Mouse (Mus musculus): ENCODE measurements around the gene Olfr652. TPM values are rescaled to one million over a fixed set of nuclear protein-coding genes. Genes with fewer than 3 reads are reported as not detected.

Gene Olfr652
- not detected in 2 replicates for polyA plus RNA-seq (2012; rRNA removed)

GRCm38 (mm10) chr7:104560601-104561000 is at the start of gene Olfr652:
Gene Olfr652 (plus strand): TSS chr7:104560901.

GRCm38 (mm10) chr7:104549833-104550232 is 10.9 kb upstream of the Olfr652 start, which contains the start of gene Olfr651:
Gene Olfr651 (plus strand): TSS chr7:104550133.

GRCm38 (mm10) chr7:104577014-104577413 is 16.3 kb downstream of the Olfr652 start, which contains the start of gene Olfr653:
Gene Olfr653 (plus strand): TSS chr7:104577314.

GRCm38 (mm10) chr7:104586725-104587124 is 26.0 kb downstream of the Olfr652 start, which contains the start of gene Olfr654:
Gene Olfr654 (plus strand): TSS chr7:104587025.

GRCm38 (mm10) chr7:104601679-104602078 is 41.0 kb downstream of the Olfr652 start, which contains the start of gene Olfr655:
Gene Olfr655 (minus strand): TSS chr7:104601779.

GRCm38 (mm10) chr7:104613655-104614054 is 53.0 kb downstream of the Olfr652 start, which contains the start of gene Olfr656:
Gene Olfr656 (plus strand): TSS chr7:104613955.

Other genes starting within 250 kb of the Olfr652 start
- 1.9 and 2.0 TPM in 2 replicates for gene Trim12a, start 245.4 kb upstream of the Olfr652 start, polyA plus RNA-seq (2012; rRNA removed)
- gene Trim34b, start 231.4 kb upstream of the Olfr652 start, polyA plus RNA-seq (2012; rRNA removed) = 1.7 and 2.0 TPM in 2 replicates
- gene Trim12c, start 207.5 kb upstream of the Olfr652 start, polyA plus RNA-seq (2012; rRNA removed) = 1.9 and 2.0 TPM in 2 replicates
- gene Trim30b, start 191.0 kb upstream of the Olfr652 start, polyA plus RNA-seq (2012; rRNA removed) = 0.02 and 0.03 TPM in 2 replicates
- not detected in 2 replicates for gene Trim30c, start 160.1 kb upstream of the Olfr652 start, polyA plus RNA-seq (2012; rRNA removed)
- gene Trim30a, start 95.7 kb upstream of the Olfr652 start, polyA plus RNA-seq (2012; rRNA removed) = 1.5 and 2.3 TPM in 2 replicates
- 1.5 and 2.5 TPM in 2 replicates for gene Trim30d, start 53.1 kb upstream of the Olfr652 start, polyA plus RNA-seq (2012; rRNA removed)
- gene Olfr651, start 10.8 kb upstream of the Olfr652 start, polyA plus RNA-seq (2012; rRNA removed) = not detected in 2 replicates
- not detected in 2 replicates for gene Olfr653, start 16.4 kb downstream of the Olfr652 start, polyA plus RNA-seq (2012; rRNA removed)
- gene Olfr654, start 26.1 kb downstream of the Olfr652 start, polyA plus RNA-seq (2012; rRNA removed) = not detected in 2 replicates
- not detected in 2 replicates for gene Olfr655, start 40.9 kb downstream of the Olfr652 start, polyA plus RNA-seq (2012; rRNA removed)
- not detected in 2 replicates for gene Olfr656, start 53.1 kb downstream of the Olfr652 start, polyA plus RNA-seq (2012; rRNA removed)
- not detected in 2 replicates for gene Olfr657, start 63.9 kb downstream of the Olfr652 start, polyA plus RNA-seq (2012; rRNA removed)
- gene Olfr658, start 86.4 kb downstream of the Olfr652 start, polyA plus RNA-seq (2012; rRNA removed) = not detected in 2 replicates
- gene Olfr659, start 105.9 kb downstream of the Olfr652 start, polyA plus RNA-seq (2012; rRNA removed) = not detected in 2 replicates
- gene Olfr661, start 125.6 kb downstream of the Olfr652 start, polyA plus RNA-seq (2012; rRNA removed) = not detected in 2 replicates
- gene Usp17le, start 216.6 kb downstream of the Olfr652 start, polyA plus RNA-seq (2012; rRNA removed) = not detected in 2 replicates

Measured in ovary, adult 2 months (tissue).